Mouse (Mus musculus) liver, adult 2 months (tissue): ENCODE measurements at regions not wholly inside any gene's neighbourhood (a gene's known extent, or its start where the extent isn't known, plus 50 kb on each side); places are given as distances from the start of the nearest gene placed in this dataset.

ENCODE experiments used
- CTCF ChIP-seq: fragments of 200-500 bp; IDR thresholded peaks from 2 replicates; pipeline ENCODE4 v1.5.1; 2011; ENCODE audit warnings: low read depth, low read length, control low read depth
- POLR2A ChIP-seq: fragments of 200-500 bp; IDR thresholded peaks from 2 replicates; pipeline ENCODE4 v1.6.1; 2011; ENCODE audit warnings: low read length, control low read depth; ENCODE audit not compliant: insufficient read depth; ENCODE audit errors: extremely low read depth

DNA sequence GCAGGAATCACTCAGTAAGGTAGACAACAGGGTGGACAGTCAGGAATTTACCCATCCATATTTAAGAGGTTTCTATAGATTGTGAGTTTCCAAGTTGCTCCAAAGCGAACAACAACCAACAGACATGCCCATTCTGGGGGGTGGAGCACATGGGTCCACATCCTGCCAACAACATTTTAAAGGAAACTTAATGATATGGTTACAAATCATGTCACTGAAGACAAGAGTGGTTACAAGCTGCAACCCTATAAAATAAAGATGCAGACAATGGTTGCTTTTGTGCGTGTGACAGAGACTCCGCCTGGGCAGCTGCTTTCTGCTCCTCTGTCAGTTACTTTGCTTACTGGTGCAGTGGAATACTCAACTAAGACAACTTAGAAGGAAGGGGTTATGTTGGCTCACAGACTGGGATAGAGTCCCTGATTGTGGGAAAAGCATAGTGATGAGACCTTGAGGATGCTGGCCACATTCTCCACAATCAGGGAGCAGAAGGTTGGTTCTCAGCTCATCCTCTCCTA is 52.3 kb upstream of the Irx4 start:
- TF ChIP-seq POLR2A: no peak
- TF ChIP-seq CTCF: no peak
